Mouse (Mus musculus): ENCODE measurements around the gene Vdac2.

DNA sequence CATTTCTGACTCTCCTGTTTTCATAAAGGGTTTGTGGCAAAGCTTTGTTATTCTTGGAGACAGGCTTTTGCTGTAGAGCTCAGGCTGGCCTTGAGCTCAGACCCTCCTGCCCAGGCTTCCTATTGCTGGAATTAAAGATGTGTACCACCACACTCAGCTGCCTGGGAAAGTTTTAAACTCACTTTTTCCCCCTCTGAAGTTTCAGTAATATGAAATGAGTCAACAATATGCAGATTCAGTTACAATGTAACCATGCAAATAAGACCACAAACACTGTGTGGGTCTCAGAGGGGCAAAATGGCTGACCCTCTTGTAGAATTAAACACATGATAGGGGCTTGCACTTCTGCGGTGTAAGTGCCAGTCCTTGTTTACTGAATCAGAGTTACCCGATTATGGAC lies 18.8 kb upstream of the Vdac2 start:
- TF ChIP-seq GATA1 (IDR thresholded peaks at IDR 0.05; ENCODE audit: low read length) (no peak), TAL1 (IDR thresholded peaks at IDR 0.05; ENCODE audit: low read length) (no peak)
